Comparison of ENCODE assay signal across 9 mouse cellular contexts in genomic region chr15:36360694-36361521, GRCm38 (mm10).
DNase-seq lines count a peak whose midpoint lies in the region; ATAC-seq and TF ChIP-seq lines count a peak whose summit lies in the region.
"Had no signal": no experiment of that assay in that cellular context is flagged by ENCODE, and none has a peak within 500 bp of the region (broad histone marks: within the 10 kb centered on the region; RNA-seq: fewer than 3 reads in every experiment).

No protein-coding gene starts in this region.

- DNase-seq in hindbrain, embryonic 11.5 days (ENCODE audit: low spot score): no peak
- peak; percentile 72 for DNase-seq in CD4-positive, CD25-positive, alpha-beta regulatory T cell, adult 2 months (ENCODE audit: low read depth, low spot score)
- DNase-seq in liver, embryonic 11.5 days (ENCODE audit: low spot score): peak; percentile 42
- no peak for DNase-seq in thymus, postnatal 14 days
- DNase-seq in left cerebral cortex, adult 8-10 months (ENCODE audit: low spot score in 2 of 2): no peak
- no peak for DNase-seq in adrenal gland, adult 2 months

- no peak overlapping the region for H3K9ac ChIP-seq in hindbrain, embryonic 16.5 days (ENCODE audit: low read depth, low read length)
- no peak overlapping the region for H3K9ac ChIP-seq in hindbrain, embryonic 11.5 days (ENCODE audit: low read depth, low read length)
- peak overlapping the region; percentile 7 for H3K9ac ChIP-seq in liver, embryonic 11.5 days (ENCODE audit: low read depth, low read length)

- no peak for TF ChIP-seq POLR2A in embryonic fibroblast, embryonic 13.5 days (IDR thresholded peaks at IDR 0.05; ENCODE audit: low read depth, low read length)

- TF ChIP-seq CTCF in embryonic fibroblast, embryonic 13.5 days (IDR thresholded peaks at IDR 0.05; ENCODE audit: borderline replicate concordance, insufficient read depth, low read length): no peak

- no peak overlapping the region for H3K4me2 ChIP-seq in hindbrain, embryonic 16.5 days (ENCODE audit: low read length)
- no peak overlapping the region for H3K4me2 ChIP-seq in hindbrain, embryonic 11.5 days (replicated peaks; ENCODE audit: low read depth, low read length)
- H3K4me2 ChIP-seq in liver, embryonic 11.5 days: peak overlapping the region; percentile 41

- H3K9me3 ChIP-seq in hindbrain, embryonic 16.5 days (ENCODE audit: control insufficient read depth, low read length): no peaks in the 10 kb centered on the region
- H3K9me3 ChIP-seq in hindbrain, embryonic 11.5 days (ENCODE audit: control insufficient read depth, low read length): no peaks in the 10 kb centered on the region
- no peaks in the 10 kb centered on the region for H3K9me3 ChIP-seq in liver, embryonic 11.5 days (ENCODE audit: control insufficient read depth, low read length)
- H3K9me3 ChIP-seq: G1E had no signal

- no peaks in the 10 kb centered on the region for H3K27me3 ChIP-seq in hindbrain, embryonic 16.5 days (replicated peaks; ENCODE audit: control insufficient read depth, insufficient read depth, low read length)
- no peaks in the 10 kb centered on the region for H3K27me3 ChIP-seq in hindbrain, embryonic 11.5 days (ENCODE audit: control insufficient read depth, insufficient read depth, low read length)
- no peaks in the 10 kb centered on the region for H3K27me3 ChIP-seq in liver, embryonic 11.5 days (replicated peaks; ENCODE audit: control insufficient read depth, insufficient read depth, low read length)

- 65% methylated on average over 14 of the region's 14 CpGs for WGBS in hindbrain, embryonic 16.5 days
- 67% methylated on average over 14 of the region's 14 CpGs for whole genome bisulfite sequencing in hindbrain, embryonic 11.5 days
- WGBS in liver, embryonic 11.5 days: 43% methylated on average over 14 of the region's 14 CpGs

- 0 out of 2 replicates have a peak, but pooled peaks have one; percentile 24 for ATAC-seq in hindbrain, embryonic 16.5 days
- ATAC-seq in hindbrain, embryonic 11.5 days (ENCODE audit: low FRiP score): no peak
- peak; percentile 99 for ATAC-seq in liver, embryonic 11.5 days (replicated peaks; ENCODE audit: low FRiP score)

- no peaks in the 10 kb centered on the region; the same call in none of the 2 replicates for H3K4me1 ChIP-seq in hindbrain, embryonic 16.5 days (ENCODE audit: control insufficient read depth, insufficient read depth, low read depth, low read length)
- no peaks in the 10 kb centered on the region for H3K4me1 ChIP-seq in hindbrain, embryonic 11.5 days (replicated peaks; ENCODE audit: control insufficient read depth, insufficient read depth, low read length)
- H3K4me1 ChIP-seq in embryonic fibroblast, embryonic 13.5 days (ENCODE audit: control insufficient read depth, insufficient read depth, low read length): peaks cover 4% of the 10 kb centered on the region; the same call in 1 of the 2 replicates
- H3K4me1 ChIP-seq in liver, embryonic 11.5 days (replicated peaks; ENCODE audit: control insufficient read depth, insufficient read depth, low read length): peaks cover 14% of the 10 kb centered on the region

- H3K27ac ChIP-seq in hindbrain, embryonic 16.5 days (ENCODE audit: low read depth, low read length): no peak overlapping the region
- H3K27ac ChIP-seq in hindbrain, embryonic 11.5 days (ENCODE audit: low read depth, low read length): no peak overlapping the region
- peak overlapping the region; percentile 0; the same call in 1 of the 2 replicates for H3K27ac ChIP-seq in embryonic fibroblast, embryonic 13.5 days (ENCODE audit: insufficient read depth, low read length)
- peak overlapping the region; percentile 80 for H3K27ac ChIP-seq in liver, embryonic 11.5 days (ENCODE audit: low read depth, low read length)

- no peak overlapping the region for H3K4me3 ChIP-seq in hindbrain, embryonic 16.5 days (ENCODE audit: low read length)
- no peak overlapping the region for H3K4me3 ChIP-seq in hindbrain, embryonic 11.5 days (ENCODE audit: low read depth, low read length)
- H3K4me3 ChIP-seq in embryonic fibroblast, embryonic 13.5 days (ENCODE audit: insufficient read depth, low read length): no peak overlapping the region
- no peak overlapping the region for H3K4me3 ChIP-seq in liver, embryonic 11.5 days (ENCODE audit: low read depth, low read length)

- H3K36me3 ChIP-seq in hindbrain, embryonic 16.5 days (ENCODE audit: control insufficient read depth, insufficient read depth, low read length): no peaks in the 10 kb centered on the region
- H3K36me3 ChIP-seq in hindbrain, embryonic 11.5 days (ENCODE audit: control insufficient read depth, insufficient read depth, low read length): no peaks in the 10 kb centered on the region
- H3K36me3 ChIP-seq in liver, embryonic 11.5 days (ENCODE audit: control insufficient read depth, insufficient read depth, low read length): no peaks in the 10 kb centered on the region
- H3K36me3 ChIP-seq: G1E had no signal

Comparison
In these comparisons a context has a peak if more than half of its experiments do, and no peak if none do; other contexts are left out.
1. H3K27ac ChIP-seq: peak in embryonic fibroblast, embryonic 13.5 days (single experiment) and liver, embryonic 11.5 days (single experiment); none in hindbrain, embryonic 16.5 days (single experiment) and hindbrain, embryonic 11.5 days (single experiment).
2. DNase-seq: peak in CD4-positive, CD25-positive, alpha-beta regulatory T cell, adult 2 months (single experiment) and liver, embryonic 11.5 days (single experiment); none in hindbrain, embryonic 11.5 days (single experiment), thymus, postnatal 14 days (single experiment), left cerebral cortex, adult 8-10 months (0 of 2) and adrenal gland, adult 2 months (single experiment).